Mouse (Mus musculus) neural tube, embryonic 12.5 days (tissue): ENCODE data around the gene C730034F03Rik. TPM values are rescaled to one million over a fixed set of nuclear protein-coding genes. Genes with fewer than 3 reads are reported as not detected.
"Not testable (repeated sequence)": the region's sequence is repeated elsewhere in the genome, so short reads cannot be mapped to it uniquely, and the experiment has no call there.

Experiments used
- ATAC-seq: fragments of 200-750 bp; cut with Nextera tagmentation; 2 replicates; pipeline ENCODE4 v1.8.0; 2017; ENCODE audit warnings: low read depth, mild to moderate bottlenecking, moderate TSS enrichment, moderate library complexity; ENCODE audit not compliant: low FRiP score
- H3K27ac ChIP-seq: fragments of 300-500 bp; sonication (generic); 2 replicates; pipeline ENCODE4 v1.5.1; 2016
- H3K27me3 ChIP-seq: fragments of 300-500 bp; sonication (generic); replicated peaks from 2 replicates; pipeline ENCODE4 v1.6.1; 2016; ENCODE audit warnings: mild to moderate bottlenecking
- H3K36me3 ChIP-seq: fragments of 300-500 bp; sonication (generic); 2 replicates; pipeline ENCODE4 v1.6.1; 2016; ENCODE audit warnings: mild to moderate bottlenecking
- H3K4me1 ChIP-seq: fragments of 300-500 bp; sonication (generic); 2 replicates; pipeline ENCODE4 v1.6.1; 2016
- H3K4me2 ChIP-seq: fragments of 300-500 bp; sonication (generic); replicated peaks from 2 replicates; pipeline ENCODE4 v1.6.1; 2016; ENCODE audit warnings: mild to moderate bottlenecking
- H3K4me3 ChIP-seq: fragments of 300-500 bp; sonication (generic); 2 replicates; pipeline ENCODE4 v1.5.1; 2016
- H3K9ac ChIP-seq: fragments of 300-500 bp; sonication (generic); 2 replicates; pipeline ENCODE4 v1.6.1; 2016; ENCODE audit warnings: mild to moderate bottlenecking
- H3K9me3 ChIP-seq: fragments of 300-500 bp; sonication (generic); 2 replicates; pipeline ENCODE4 v1.6.1; 2016; ENCODE audit warnings: mild to moderate bottlenecking
- WGBS: fragments of 180-500 bp; shearing (Covaris S2); methylation state at CpG from one replicate; pipeline ENCODE4 v1.1.7; 2016; 5-methylcytosine and 5-hydroxymethylcytosine counted together
- polyA plus RNA-seq: library from polyadenylated mRNA; unstranded; fragments of >200 nt; fragmentation: Nextera tagmentation; extraction: Ambion mirVana; gene quantifications from 2 replicates; pipeline ENCODE4 v1.2.1, GENCODE M21; 2016

Gene C730034F03Rik
- polyA plus RNA-seq, 1 experiment from 2014 or later: 5.3 TPM

GRCm38 (mm10) chr15:89421938-89422337 is 7.5 kb upstream of the C730034F03Rik start:
- Histone ChIP-seq H3K9ac (no peak overlapping the region), H3K4me1 (no peaks in the 10 kb centered on the region), H3K9me3 (no peaks in the 10 kb centered on the region), H3K36me3 (peaks cover 48% of the 10 kb centered on the region), H3K27me3 (no peaks in the 10 kb centered on the region), H3K4me3 (no peak overlapping the region), H3K27ac (no peak overlapping the region), H3K4me2 (no peak overlapping the region)
- ATAC-seq: no peak
- 96% methylated on average over 9 of the region's 9 CpGs for WGBS

GRCm38 (mm10) chr15:89424621-89425020 is 4.8 kb upstream of the C730034F03Rik start:
- no peak overlapping the region for H3K9ac ChIP-seq
- H3K4me2 ChIP-seq: no peak overlapping the region
- WGBS: 85% methylated on average over 8 of the region's 8 CpGs
- no peaks in the 10 kb centered on the region for H3K27me3 ChIP-seq
- no peak for ATAC-seq
- H3K4me1 ChIP-seq: peaks cover 9% of the 10 kb centered on the region; the same call in 1 of the 2 replicates
- H3K4me3 ChIP-seq: no peak overlapping the region
- peaks cover 45% of the 10 kb centered on the region for H3K36me3 ChIP-seq
- no peak overlapping the region for H3K27ac ChIP-seq
- no peaks in the 10 kb centered on the region for H3K9me3 ChIP-seq

GRCm38 (mm10) chr15:89425711-89426121 is 3.7 kb upstream of the C730034F03Rik start, which contains the start of gene Cpt1b:
TSS of gene Cpt1b (minus strand) at chr15:89425863.
- Histone ChIP-seq H3K9ac (no peak within 1 kb of the TSS), H3K4me1 (peaks cover 12% of the 10 kb centered on the region; the same call in 1 of the 2 replicates), H3K27ac (no peak within 1 kb of the TSS), H3K27me3 (no peaks in the 10 kb centered on the region), H3K36me3 (peaks cover 36% of the 10 kb centered on the region), H3K4me2 (peak within 1 kb of the TSS; percentile 5; the same call in 1 of the 2 replicates), H3K9me3 (no peaks in the 10 kb centered on the region), H3K4me3 (no peak within 1 kb of the TSS)
- WGBS: 26% methylated on average over 6 of the region's 6 CpGs
- no peak for ATAC-seq

GRCm38 (mm10) chr15:89426716-89427115 is 2.7 kb upstream of the C730034F03Rik start:
- peaks cover 36% of the 10 kb centered on the region for H3K36me3 ChIP-seq
- no peak overlapping the region for H3K9ac ChIP-seq
- 92% methylated on average over 10 of the region's 10 CpGs for WGBS
- no peaks in the 10 kb centered on the region for H3K27me3 ChIP-seq
- H3K4me1 ChIP-seq: peaks cover 12% of the 10 kb centered on the region; the same call in 1 of the 2 replicates
- no peak overlapping the region for H3K4me2 ChIP-seq
- H3K9me3 ChIP-seq: no peaks in the 10 kb centered on the region
- no peak overlapping the region for H3K27ac ChIP-seq
- H3K4me3 ChIP-seq: no peak overlapping the region
- no peak for ATAC-seq

GRCm38 (mm10) chr15:89428136-89428790 is 1.1 kb upstream of the C730034F03Rik start:
- Histone ChIP-seq H3K36me3 (peaks cover 29% of the 10 kb centered on the region), H3K9ac (peak overlapping the region; percentile 73), H3K4me2 (peak overlapping the region; percentile 88), H3K27ac (no peak overlapping the region), H3K9me3 (no peaks in the 10 kb centered on the region), H3K4me1 (peaks cover 12% of the 10 kb centered on the region; the same call in 1 of the 2 replicates), H3K4me3 (peak overlapping the region; percentile 71), H3K27me3 (no peaks in the 10 kb centered on the region)
- no peak for ATAC-seq
- 81% methylated on average over 19 of the region's 19 CpGs for WGBS

GRCm38 (mm10) chr15:89428821-89429351 is 503 bp upstream of the C730034F03Rik start:
- Histone ChIP-seq H3K4me1 (peaks cover 12% of the 10 kb centered on the region; the same call in 1 of the 2 replicates), H3K36me3 (peaks cover 28% of the 10 kb centered on the region), H3K27ac (0 out of 2 replicates have a peak overlapping the region, but pooled peaks have one; percentile 94), H3K4me2 (peak overlapping the region; percentile 88), H3K9me3 (no peaks in the 10 kb centered on the region), H3K9ac (peak overlapping the region; percentile 73), H3K27me3 (no peaks in the 10 kb centered on the region), H3K4me3 (peak overlapping the region; percentile 71)
- WGBS: 3% methylated on average over 22 of the region's 22 CpGs
- peak; percentile 49 for ATAC-seq

GRCm38 (mm10) chr15:89430341-89430740 is 952 bp downstream of the C730034F03Rik start:
- peak overlapping the region; percentile 88 for H3K4me2 ChIP-seq
- no peaks in the 10 kb centered on the region for H3K9me3 ChIP-seq
- peaks cover 23% of the 10 kb centered on the region for H3K36me3 ChIP-seq
- H3K27ac ChIP-seq: peak overlapping the region; percentile 94; the same call in 1 of the 2 replicates
- no peaks in the 10 kb centered on the region for H3K27me3 ChIP-seq
- H3K4me3 ChIP-seq: peak overlapping the region; percentile 71
- H3K9ac ChIP-seq: peak overlapping the region; percentile 73
- H3K4me1 ChIP-seq: peaks cover 12% of the 10 kb centered on the region; the same call in 1 of the 2 replicates
- ATAC-seq: no peak
- 49% methylated on average over 6 of the region's 6 CpGs for WGBS

- H3K4me3 ChIP-seq, H3K9ac ChIP-seq, H3K27me3 ChIP-seq, H3K27ac ChIP-seq, ATAC-seq, H3K9me3 ChIP-seq: not testable (repeated sequence)
- H3K36me3 ChIP-seq: peaks cover 21% of the 10 kb centered on the region
- H3K4me2 ChIP-seq: peak overlapping the region; percentile 88; the same call in 1 of the 2 replicates
- 83% methylated on average over 9 of the region's 9 CpGs for WGBS
- H3K4me1 ChIP-seq: peaks cover 12% of the 10 kb centered on the region; the same call in 1 of the 2 replicates
Observed at GRCm38 (mm10) chr15:89430771-89431170, 1.4 kb downstream of the C730034F03Rik start.

GRCm38 (mm10) chr15:89431271-89431670 is 1.9 kb downstream of the C730034F03Rik start:
- no peak for ATAC-seq
- no peak overlapping the region for H3K4me2 ChIP-seq
- H3K36me3 ChIP-seq: peaks cover 16% of the 10 kb centered on the region
- H3K4me1 ChIP-seq: peaks cover 12% of the 10 kb centered on the region; the same call in 1 of the 2 replicates
- H3K4me3 ChIP-seq: no peak overlapping the region
- H3K27me3 ChIP-seq: no peaks in the 10 kb centered on the region
- 89% methylated on average over 3 of the region's 3 CpGs for WGBS
- H3K27ac ChIP-seq: no peak overlapping the region
- no peaks in the 10 kb centered on the region for H3K9me3 ChIP-seq
- no peak overlapping the region for H3K9ac ChIP-seq

- Histone ChIP-seq H3K27ac (no peak overlapping the region), H3K36me3 (peaks cover 11% of the 10 kb centered on the region), H3K9ac (no peak overlapping the region), H3K4me2 (no peak overlapping the region), H3K4me1 (peaks cover 12% of the 10 kb centered on the region; the same call in 1 of the 2 replicates), H3K9me3 (no peaks in the 10 kb centered on the region), H3K27me3 (no peaks in the 10 kb centered on the region), H3K4me3 (no peak overlapping the region)
- WGBS: 93% methylated on average over 6 of the region's 6 CpGs
- no peak for ATAC-seq
Observed at GRCm38 (mm10) chr15:89431806-89432205, 2.4 kb downstream of the C730034F03Rik start.

GRCm38 (mm10) chr15:89432946-89433345 is 3.6 kb downstream of the C730034F03Rik start:
- 82% methylated on average over 4 of the region's 4 CpGs for WGBS
- H3K4me3 ChIP-seq: no peak overlapping the region
- H3K9me3 ChIP-seq: no peaks in the 10 kb centered on the region
- peaks cover 12% of the 10 kb centered on the region; the same call in 1 of the 2 replicates for H3K4me1 ChIP-seq
- H3K27ac ChIP-seq: no peak overlapping the region
- no peak overlapping the region for H3K9ac ChIP-seq
- no peak overlapping the region for H3K4me2 ChIP-seq
- ATAC-seq: no peak
- no peaks in the 10 kb centered on the region for H3K36me3 ChIP-seq
- no peaks in the 10 kb centered on the region for H3K27me3 ChIP-seq

GRCm38 (mm10) chr15:89434136-89434535 is 4.7 kb downstream of the C730034F03Rik start:
- ATAC-seq: no peak
- Histone ChIP-seq H3K9ac (no peak overlapping the region), H3K4me2 (no peak overlapping the region), H3K4me1 (0 out of 2 replicates have a peak, but pooled peaks cover 3% of the 10 kb centered on the region), H3K27me3 (no peaks in the 10 kb centered on the region), H3K4me3 (no peak overlapping the region), H3K27ac (no peak overlapping the region), H3K36me3 (no peaks in the 10 kb centered on the region), H3K9me3 (no peaks in the 10 kb centered on the region)
- 78% methylated on average over 3 of the region's 3 CpGs for WGBS
